Mouse (Mus musculus): Measurements from ENCODE around the gene Erich4.

GRCm38 (mm10) chr7:25584651-25585050 is 31.0 kb downstream of the Erich4 start:
- no peak for TF ChIP-seq CTCF (IDR thresholded peaks at IDR 0.05; ENCODE audit: extremely low read depth, insufficient read depth, low read length)
- TF ChIP-seq POLR2A (IDR thresholded peaks at IDR 0.05; ENCODE audit: extremely low read depth, insufficient read depth, low read length), result no peak

All from cortical plate, adult 2 months (tissue).